Mouse (Mus musculus) lung, embryonic 16.5 days (tissue): ENCODE measurements around the gene Dcakd. TPM values are rescaled to one million over a fixed set of nuclear protein-coding genes. Genes with fewer than 3 reads are reported as not detected.
A peak's percentile ranks its signal among the peaks of the same experiment; 100 is the strongest.

ENCODE experiments used
- ATAC-seq: fragments of 200-750 bp; cut with Nextera tagmentation; 2 replicates; pipeline ENCODE4 v1.8.0; 2017; ENCODE audit warnings: low read depth, mild to moderate bottlenecking, moderate library complexity
- H3K27ac ChIP-seq: fragments of 300-500 bp; sonication (generic); 2 replicates; pipeline ENCODE4 v1.5.1; 2014; ENCODE audit warnings: mild to moderate bottlenecking, control low read depth, low read length
- H3K27me3 ChIP-seq: fragments of 300-500 bp; sonication (generic); 2 replicates; pipeline ENCODE4 v1.6.1; 2014; ENCODE audit warnings: low read depth, low read length, mixed read lengths; ENCODE audit not compliant: control insufficient read depth, insufficient read depth
- H3K36me3 ChIP-seq: fragments of 300-500 bp; sonication (generic); 2 replicates; pipeline ENCODE4 v1.6.1; 2014; ENCODE audit warnings: low read length; ENCODE audit not compliant: control insufficient read depth, insufficient read depth
- H3K4me1 ChIP-seq: fragments of 300-500 bp; sonication (generic); replicated peaks from 2 replicates; pipeline ENCODE4 v1.6.1; 2014; ENCODE audit warnings: low read length, mixed read lengths; ENCODE audit not compliant: control insufficient read depth, insufficient read depth
- H3K4me2 ChIP-seq: fragments of 300-500 bp; sonication (generic); 2 replicates; pipeline ENCODE4 v1.6.1; 2014; ENCODE audit warnings: low read depth, low read length, control low read depth
- H3K4me3 ChIP-seq: fragments of 300-500 bp; sonication (generic); 2 replicates; pipeline ENCODE4 v1.5.1; 2014; ENCODE audit warnings: mild to moderate bottlenecking, low read length, control low read depth
- H3K9ac ChIP-seq: fragments of 300-500 bp; sonication (generic); 2 replicates; pipeline ENCODE4 v1.6.1; 2014; ENCODE audit warnings: low read length, control low read depth
- H3K9me3 ChIP-seq: fragments of 300-500 bp; sonication (generic); 2 replicates; pipeline ENCODE4 v1.6.1; 2016; ENCODE audit warnings: low read length; ENCODE audit not compliant: control insufficient read depth
- WGBS: fragments of 180-500 bp; shearing (Covaris S2); extraction: QIAGEN DNeasy Blood & Tissue Kit; methylation state at CpG from one replicate; pipeline ENCODE4 v1.1.7; 2014; 5-methylcytosine and 5-hydroxymethylcytosine counted together
- polyA plus RNA-seq: library from polyadenylated mRNA; unstranded; fragments of >200 nt; fragmentation: Nextera tagmentation; extraction: Ambion mirVana; gene quantifications from 2 replicates; pipeline ENCODE4 v1.2.1, GENCODE M21; 2015

Gene Dcakd
- polyA plus RNA-seq, 1 experiment from 2014 or later, result 161 TPM

- Histone ChIP-seq H3K9me3 (no peaks in the 10 kb centered on the region), H3K4me3 (no peak overlapping the region), H3K36me3 (0 out of 2 replicates have a peak, but pooled peaks cover 3% of the 10 kb centered on the region), H3K4me1 (peaks cover 37% of the 10 kb centered on the region), H3K4me2 (no peak overlapping the region), H3K9ac (no peak overlapping the region), H3K27ac (no peak overlapping the region), H3K27me3 (no peaks in the 10 kb centered on the region)
- WGBS, result 81% methylated on average over 1 of the region's 1 CpGs
- no peak for ATAC-seq
These were observed 23.3 kb downstream of the Dcakd start for GRCm38 (mm10) chr11:103004852-103005251.

GRCm38 (mm10) chr11:103003210-103003609 lies 24.9 kb downstream of the Dcakd start:
- no peaks in the 10 kb centered on the region for H3K27me3 ChIP-seq
- no peak overlapping the region for H3K4me3 ChIP-seq
- H3K9me3 ChIP-seq, result no peaks in the 10 kb centered on the region
- H3K4me2 ChIP-seq, result no peak overlapping the region
- WGBS, result 10% methylated on average over 5 of the region's 5 CpGs
- peak; percentile 93 for ATAC-seq
- peaks cover 9% of the 10 kb centered on the region for H3K36me3 ChIP-seq
- peak overlapping the region; percentile 88 for H3K27ac ChIP-seq
- peaks cover 41% of the 10 kb centered on the region for H3K4me1 ChIP-seq
- H3K9ac ChIP-seq, result peak overlapping the region; percentile 29; the same call in 1 of the 2 replicates

DNA sequence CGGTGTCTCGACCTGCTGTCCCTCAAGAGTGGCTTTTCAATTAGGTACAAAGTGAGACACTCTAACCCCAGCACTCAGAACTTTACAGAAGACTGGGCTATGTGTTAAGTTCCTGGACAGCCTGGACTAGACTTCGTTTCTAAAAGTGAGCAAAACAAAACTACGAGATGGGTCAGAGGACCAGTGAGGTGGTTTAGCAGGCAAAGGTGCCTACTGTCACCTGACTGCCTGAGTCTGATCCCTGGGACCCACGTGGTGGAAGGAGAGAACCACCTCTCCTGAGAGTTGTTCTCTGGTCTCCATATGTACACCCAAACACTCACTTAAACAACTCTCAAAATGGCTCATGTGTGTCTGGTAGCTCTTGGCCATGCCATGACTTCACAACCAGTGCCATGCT lies 27.1 kb downstream of the Dcakd start:
- ATAC-seq, result no peak
- Histone ChIP-seq H3K4me1 (peaks cover 28% of the 10 kb centered on the region), H3K9me3 (no peaks in the 10 kb centered on the region), H3K27ac (no peak overlapping the region), H3K36me3 (peaks cover 25% of the 10 kb centered on the region), H3K27me3 (no peaks in the 10 kb centered on the region), H3K4me3 (no peak overlapping the region), H3K4me2 (no peak overlapping the region), H3K9ac (no peak overlapping the region)
- 65% methylated on average over 5 of the region's 5 CpGs for WGBS

GRCm38 (mm10) chr11:103000111-103000510 lies 28.0 kb downstream of the Dcakd start:
- Histone ChIP-seq H3K9me3 (no peaks in the 10 kb centered on the region), H3K27me3 (no peaks in the 10 kb centered on the region), H3K4me3 (no peak overlapping the region), H3K27ac (no peak overlapping the region), H3K4me2 (no peak overlapping the region), H3K4me1 (peaks cover 28% of the 10 kb centered on the region), H3K9ac (no peak overlapping the region), H3K36me3 (peaks cover 30% of the 10 kb centered on the region)
- WGBS, result 86% methylated on average over 16 of the region's 16 CpGs
- ATAC-seq, result no peak

DNA sequence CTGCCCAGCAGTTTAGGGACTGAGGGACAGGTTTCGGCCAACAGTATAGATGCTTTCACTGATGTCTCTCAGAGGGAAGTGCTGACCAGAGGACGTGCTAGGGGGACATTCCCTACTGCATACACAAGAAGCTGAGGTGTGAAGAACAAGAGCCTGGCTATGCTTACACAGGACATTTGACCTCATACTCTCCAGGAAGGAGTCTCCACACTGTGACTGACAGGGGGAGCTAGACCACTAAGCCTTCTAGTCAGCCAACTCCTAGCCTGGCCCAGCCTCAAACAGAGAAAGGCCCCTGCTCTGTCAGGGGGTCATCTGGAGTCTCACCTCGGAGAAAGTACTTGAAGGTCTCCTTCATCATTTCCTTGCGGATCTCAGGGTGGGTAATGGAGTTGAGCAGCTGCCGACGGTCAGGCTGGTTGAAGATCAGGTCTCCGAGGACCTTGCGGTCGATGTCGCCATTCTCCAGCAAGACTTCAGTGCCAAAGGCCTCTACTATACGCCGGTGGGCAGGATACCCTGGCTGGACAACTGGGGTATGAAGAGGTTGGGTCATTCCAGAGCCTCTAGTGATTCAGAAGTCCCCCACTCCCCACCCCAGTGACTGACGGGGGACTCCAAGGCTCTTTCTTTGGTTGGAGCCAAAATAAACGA lies 28.7 kb downstream of the Dcakd start:
- Histone ChIP-seq H3K4me3 (no peak overlapping the region), H3K27ac (no peak overlapping the region), H3K36me3 (peaks cover 35% of the 10 kb centered on the region), H3K4me2 (no peak overlapping the region), H3K9me3 (no peaks in the 10 kb centered on the region), H3K4me1 (peaks cover 28% of the 10 kb centered on the region), H3K27me3 (no peaks in the 10 kb centered on the region), H3K9ac (no peak overlapping the region)
- 65% methylated on average over 14 of the region's 14 CpGs for WGBS
- ATAC-seq, result no peak

- H3K27ac ChIP-seq, result no peak overlapping the region
- peaks cover 39% of the 10 kb centered on the region for H3K36me3 ChIP-seq
- ATAC-seq, result peak; percentile 8; the same call in 1 of the 2 replicates
- H3K4me2 ChIP-seq, result no peak overlapping the region
- H3K4me1 ChIP-seq, result peaks cover 25% of the 10 kb centered on the region
- no peak overlapping the region for H3K9ac ChIP-seq
- no peaks in the 10 kb centered on the region for H3K27me3 ChIP-seq
- WGBS, result 28% methylated on average over 14 of the region's 14 CpGs
- H3K9me3 ChIP-seq, result no peaks in the 10 kb centered on the region
- no peak overlapping the region for H3K4me3 ChIP-seq
These were observed 29.4 kb downstream of the Dcakd start for GRCm38 (mm10) chr11:102998577-102999316.

DNA sequence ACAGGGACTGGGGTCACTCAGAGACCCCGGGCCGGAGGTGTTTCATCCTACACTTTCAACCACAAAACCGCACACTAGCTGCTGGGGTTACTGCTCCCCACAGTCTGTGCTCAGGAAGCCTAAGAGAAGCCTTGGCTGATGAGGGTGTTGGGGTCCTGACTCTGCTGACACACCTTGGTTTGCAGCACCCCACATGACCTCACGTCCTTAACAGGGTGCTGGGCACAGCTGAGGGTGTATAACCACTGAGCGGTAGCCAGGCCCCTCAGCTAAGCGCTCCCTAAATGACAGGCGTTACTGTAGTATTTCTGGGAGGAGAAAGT lies 29.9 kb downstream of the Dcakd start:
- H3K4me3 ChIP-seq, result no peak overlapping the region
- H3K4me2 ChIP-seq, result no peak overlapping the region
- WGBS, result 56% methylated on average over 7 of the region's 7 CpGs
- H3K9me3 ChIP-seq, result no peaks in the 10 kb centered on the region
- H3K9ac ChIP-seq, result no peak overlapping the region
- no peak for ATAC-seq
- H3K36me3 ChIP-seq, result peaks cover 39% of the 10 kb centered on the region
- no peaks in the 10 kb centered on the region for H3K27me3 ChIP-seq
- peaks cover 20% of the 10 kb centered on the region for H3K4me1 ChIP-seq
- H3K27ac ChIP-seq, result no peak overlapping the region

DNA sequence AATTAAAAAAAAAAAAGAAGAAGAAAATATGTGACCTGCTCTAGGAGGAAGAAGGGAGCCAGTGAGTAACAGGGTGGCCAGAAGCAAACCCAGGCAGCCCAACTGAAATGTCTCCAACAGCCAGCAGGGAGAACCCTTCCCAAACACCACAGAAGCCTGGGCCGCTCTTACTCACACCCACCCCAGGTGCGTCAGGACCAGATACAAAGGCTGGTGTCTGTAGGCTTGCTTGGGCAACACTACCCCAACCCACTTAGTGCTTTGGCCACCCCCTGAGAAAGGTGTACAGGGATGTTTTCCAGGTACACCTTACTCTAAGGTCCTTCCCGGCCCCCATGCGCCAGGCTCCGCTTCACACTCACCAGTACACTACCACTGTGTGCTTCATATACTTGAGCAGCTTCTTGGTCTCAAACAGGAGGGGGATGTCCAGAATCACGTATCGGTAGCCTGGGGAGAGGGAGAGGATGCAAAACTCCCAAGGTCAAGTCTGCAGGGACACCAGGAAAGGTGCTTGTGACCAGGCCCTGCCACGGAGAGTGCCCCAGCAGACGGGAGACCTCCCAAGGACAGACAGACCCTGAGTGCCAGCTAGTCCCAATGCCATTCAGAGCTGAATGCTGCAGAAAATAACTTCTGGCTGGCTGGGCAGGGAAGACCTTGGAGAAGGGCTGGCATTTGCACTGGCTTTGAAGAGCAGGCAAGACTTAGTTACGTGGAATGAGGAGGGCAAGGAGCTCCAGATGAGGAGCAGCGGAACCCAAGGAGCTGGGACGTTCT lies 31.0 kb downstream of the Dcakd start:
- no peak for ATAC-seq
- H3K36me3 ChIP-seq, result peaks cover 39% of the 10 kb centered on the region
- no peak overlapping the region for H3K9ac ChIP-seq

DNA sequence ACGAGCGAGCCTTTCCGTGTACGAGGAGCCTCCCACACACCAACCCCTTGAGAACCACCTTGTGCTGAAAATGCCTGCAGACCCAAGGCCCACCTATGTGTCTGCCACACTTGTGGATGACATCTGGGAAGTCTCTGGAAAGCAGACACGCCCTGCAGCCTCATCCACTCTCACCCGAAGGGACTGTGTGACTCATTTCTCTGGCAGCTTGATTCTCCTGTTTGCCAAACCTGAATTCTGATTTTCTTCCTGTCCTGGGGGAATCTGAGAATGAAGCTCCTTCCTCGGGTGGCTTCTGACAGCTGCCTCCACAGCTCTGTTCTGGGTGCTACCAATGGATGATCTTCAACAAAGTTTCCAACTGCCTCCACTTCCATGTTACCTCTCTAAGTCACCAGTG lies 31.7 kb downstream of the Dcakd start:
- 69% methylated on average over 7 of the region's 7 CpGs for WGBS
- Histone ChIP-seq H3K4me1 (peaks cover 16% of the 10 kb centered on the region), H3K27ac (no peak overlapping the region), H3K9ac (no peak overlapping the region), H3K9me3 (no peaks in the 10 kb centered on the region), H3K36me3 (peaks cover 39% of the 10 kb centered on the region), H3K27me3 (no peaks in the 10 kb centered on the region; the same call in 1 of the 2 replicates), H3K4me3 (no peak overlapping the region), H3K4me2 (no peak overlapping the region)
- ATAC-seq, result no peak

More for the DNA sequence above, 31.0 kb downstream of the Dcakd start:
- no peaks in the 10 kb centered on the region; the same call in 1 of the 2 replicates for H3K27me3 ChIP-seq
- H3K4me3 ChIP-seq, result no peak overlapping the region
- no peak overlapping the region for H3K4me2 ChIP-seq
- no peaks in the 10 kb centered on the region for H3K9me3 ChIP-seq
- 92% methylated on average over 12 of the region's 12 CpGs for WGBS
- H3K27ac ChIP-seq, result no peak overlapping the region
- peaks cover 16% of the 10 kb centered on the region for H3K4me1 ChIP-seq
